Mouse (Mus musculus): ENCODE results near the gene Cabp7.
"Not testable (repeated sequence)": the region's sequence is repeated elsewhere in the genome, so short reads cannot be mapped to it uniquely, and the experiment has no call there.

Gene Cabp7

GRCm38 (mm10) chr11:4750263-4750662, 3.7 kb upstream of the Cabp7 start:
- DNase-seq (ENCODE audit: low read depth in 1 of 2, low spot score in 2 of 2) = no peak

GRCm38 (mm10) chr11:4747285-4747684, 707 bp upstream of the Cabp7 start:
- DNase-seq (ENCODE audit: low read depth in 1 of 2, low spot score in 2 of 2) = no peak

GRCm38 (mm10) chr11:4745969-4746368, 609 bp downstream of the Cabp7 start:
- DNase-seq (ENCODE audit: low read depth in 1 of 2, low spot score in 2 of 2) = no peak

- no peak for DNase-seq (ENCODE audit: low read depth in 1 of 2, low spot score in 2 of 2)
These were observed 1.9 kb downstream of the Cabp7 start for GRCm38 (mm10) chr11:4744691-4745090.

- DNase-seq (ENCODE audit: low read depth in 1 of 2, low spot score in 2 of 2) = no peak
These were observed 5.8 kb downstream of the Cabp7 start for GRCm38 (mm10) chr11:4740785-4741184.

- no peak for DNase-seq (ENCODE audit: low read depth in 1 of 2, low spot score in 2 of 2)
These were observed 7.9 kb downstream of the Cabp7 start for GRCm38 (mm10) chr11:4738719-4739118.

GRCm38 (mm10) chr11:4737682-4738081, 8.9 kb downstream of the Cabp7 start:
- DNase-seq (ENCODE audit: low read depth in 1 of 2, low spot score in 2 of 2) = no peak

GRCm38 (mm10) chr11:4736355-4736754, 10.2 kb downstream of the Cabp7 start:
- DNase-seq (ENCODE audit: low read depth in 1 of 2, low spot score in 2 of 2) = no peak

GRCm38 (mm10) chr11:4734179-4734578, 12.4 kb downstream of the Cabp7 start:
- DNase-seq (ENCODE audit: low read depth in 1 of 2, low spot score in 2 of 2) = no peak

GRCm38 (mm10) chr11:4731781-4732180, 14.8 kb downstream of the Cabp7 start:
- no peak for DNase-seq (ENCODE audit: low read depth in 1 of 2, low spot score in 2 of 2)

GRCm38 (mm10) chr11:4730913-4731312, 15.7 kb downstream of the Cabp7 start:
- no peak for DNase-seq (ENCODE audit: low read depth in 1 of 2, low spot score in 2 of 2)

GRCm38 (mm10) chr11:4730096-4730495, 16.5 kb downstream of the Cabp7 start:
- no peak for DNase-seq (ENCODE audit: low read depth in 1 of 2, low spot score in 2 of 2)

GRCm38 (mm10) chr11:4729603-4730002, 17.0 kb downstream of the Cabp7 start:
- DNase-seq (ENCODE audit: low read depth in 1 of 2, low spot score in 2 of 2) = no peak

GRCm38 (mm10) chr11:4721728-4722127, 24.9 kb downstream of the Cabp7 start:
- no peak for DNase-seq (ENCODE audit: low read depth in 1 of 2, low spot score in 2 of 2)

GRCm38 (mm10) chr11:4720900-4721580, 25.5 kb downstream of the Cabp7 start:
- DNase-seq (ENCODE audit: low read depth in 1 of 2, low spot score in 2 of 2) = no peak

- no peak for DNase-seq (ENCODE audit: low read depth in 1 of 2, low spot score in 2 of 2)
These were observed 26.2 kb downstream of the Cabp7 start for GRCm38 (mm10) chr11:4720393-4720792.

- no peak for DNase-seq (ENCODE audit: low read depth in 1 of 2, low spot score in 2 of 2)
These were observed 26.6 kb downstream of the Cabp7 start for GRCm38 (mm10) chr11:4719961-4720360.

- no peak for DNase-seq (ENCODE audit: low read depth in 1 of 2, low spot score in 2 of 2)
These were observed 28.0 kb downstream of the Cabp7 start for GRCm38 (mm10) chr11:4718548-4718947.

- no peak for DNase-seq (ENCODE audit: low read depth in 1 of 2, low spot score in 2 of 2)
These were observed 29.9 kb downstream of the Cabp7 start for GRCm38 (mm10) chr11:4716530-4717236.

GRCm38 (mm10) chr11:4715596-4715995, 31.0 kb downstream of the Cabp7 start:
- no peak for DNase-seq (ENCODE audit: low read depth in 1 of 2, low spot score in 2 of 2)

GRCm38 (mm10) chr11:4714727-4715126, 31.9 kb downstream of the Cabp7 start:
- peak in 1 of 2 experiments; percentile 11 for DNase-seq (ENCODE audit: low read depth in 1 of 2, low spot score in 2 of 2)

- DNase-seq (ENCODE audit: low read depth in 1 of 2, low spot score in 2 of 2) = no peak
These were observed 33.8 kb downstream of the Cabp7 start for GRCm38 (mm10) chr11:4712822-4713221.

- DNase-seq (ENCODE audit: low read depth in 1 of 2, low spot score in 2 of 2) = not testable (repeated sequence)
These were observed 36.4 kb downstream of the Cabp7 start for GRCm38 (mm10) chr11:4710188-4710587.
